Mouse (Mus musculus): ENCODE measurements around the gene Agxt2.
A peak's percentile ranks its signal among the peaks of the same experiment; 100 is the strongest.

Agxt2 gene

DNA sequence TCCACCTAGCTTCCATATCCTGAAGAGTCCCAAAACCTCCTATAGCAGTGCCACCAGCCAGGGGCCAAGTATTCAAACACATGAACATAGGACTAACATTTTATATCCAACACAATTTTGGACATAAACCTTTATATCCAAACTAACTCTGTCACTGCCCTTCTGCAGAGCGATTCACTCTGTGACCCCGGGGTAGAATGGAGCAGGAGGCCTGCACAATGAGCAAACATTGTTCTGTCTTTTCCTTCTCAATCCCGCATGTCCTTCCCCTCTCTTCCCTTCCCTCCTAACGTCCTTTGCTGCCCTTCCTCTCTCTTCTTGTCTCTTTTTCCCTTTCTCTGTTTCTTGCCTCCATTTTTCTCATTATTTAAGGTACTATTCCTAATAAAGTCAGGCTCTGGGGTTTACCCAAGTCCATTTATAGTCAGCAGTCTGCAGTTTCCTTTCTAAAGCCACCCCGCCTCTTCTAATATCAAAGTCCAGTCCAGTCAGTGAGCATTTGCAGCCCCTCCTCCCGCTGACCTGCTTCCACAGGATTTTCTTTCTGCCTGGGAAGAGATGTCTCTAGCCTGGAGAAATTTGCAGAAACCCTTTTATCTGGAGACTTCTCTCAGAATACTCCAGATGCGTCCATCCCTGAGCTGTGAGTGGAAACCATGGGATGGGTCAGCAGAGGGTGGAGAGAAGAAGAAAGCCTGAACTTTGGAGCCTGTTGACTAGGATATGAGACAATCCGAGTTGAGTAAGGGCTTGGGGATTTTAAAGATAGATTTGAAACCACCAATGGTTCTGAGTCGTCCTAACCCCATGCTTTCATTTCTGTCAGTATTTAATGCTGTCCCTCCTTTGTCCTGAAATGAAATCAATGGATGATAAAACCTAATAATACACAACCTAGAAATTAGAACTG is at the start of gene Agxt2:
TSS of gene Agxt2 (plus strand) at position 494 of the 910 bp plus-strand sequence.
- DNase-seq (ENCODE audit: low spot score in 2 of 2): no peak

DNA sequence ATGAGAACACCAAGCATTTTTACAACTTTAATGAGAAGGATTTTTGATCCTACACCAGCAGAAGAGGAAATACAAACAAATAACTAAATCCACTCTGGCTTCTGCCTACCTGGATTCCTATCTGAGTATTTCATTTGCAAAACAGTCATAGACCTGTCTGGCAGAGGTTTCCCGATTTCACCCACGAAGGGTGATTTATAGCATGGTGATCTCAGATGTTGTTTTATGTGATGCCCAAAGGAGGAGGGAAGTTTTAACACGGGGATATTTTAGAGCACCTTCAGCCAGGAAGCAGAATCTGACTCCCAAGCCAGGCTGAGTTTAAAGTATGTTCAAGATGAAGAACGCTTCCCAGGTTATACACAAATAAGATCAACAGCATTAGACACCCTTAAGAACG is 46.5 kb upstream of the Agxt2 start:
- DNase-seq (ENCODE audit: low spot score in 2 of 2): no peak

DNA sequence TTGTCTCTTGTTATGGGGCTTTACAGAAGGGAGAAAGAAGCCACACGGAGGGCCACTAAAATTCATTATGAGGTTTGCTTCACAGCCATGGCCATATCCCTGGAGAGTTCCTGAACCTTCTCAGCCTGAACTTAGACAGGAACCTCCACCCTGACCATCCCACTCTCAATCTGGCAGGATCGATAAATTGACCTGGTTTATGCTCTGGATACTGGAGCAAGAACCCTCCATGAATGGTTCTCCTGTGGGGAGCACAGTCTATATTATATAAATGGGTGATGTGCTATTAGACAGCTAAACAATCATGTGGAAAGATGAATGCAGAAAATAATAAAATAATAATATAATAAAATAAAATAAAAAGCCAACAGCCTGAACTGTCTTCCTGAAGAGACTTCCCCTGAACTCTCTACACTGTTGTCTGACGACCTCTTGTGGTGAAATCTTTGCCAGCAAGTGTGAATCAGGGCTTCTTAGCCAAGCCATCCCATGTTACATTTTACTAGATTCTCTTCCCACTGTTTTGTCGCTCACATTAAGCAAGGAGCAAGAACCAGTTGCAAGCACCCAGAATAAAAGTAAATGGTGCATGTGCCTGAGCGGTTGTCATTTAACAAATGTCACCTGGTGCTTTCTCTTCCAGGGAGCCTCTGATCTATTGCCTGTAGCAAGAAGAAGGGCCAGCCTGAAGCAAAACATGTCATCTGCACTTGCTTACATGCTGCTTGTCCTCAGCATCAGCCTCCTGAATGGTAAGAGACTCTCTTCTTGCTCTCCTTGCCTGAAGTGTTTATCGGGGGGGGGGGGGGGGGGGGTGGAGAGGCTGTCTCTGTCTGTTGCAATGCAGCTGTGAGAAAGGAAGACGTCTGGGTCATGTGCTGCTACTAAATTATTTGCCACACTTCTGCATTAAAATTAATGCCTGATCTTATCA is 44.5 kb upstream of the Agxt2 start:
- DNase-seq (ENCODE audit: low spot score in 2 of 2): peak in 1 of 2 experiments; percentile 52

DNA sequence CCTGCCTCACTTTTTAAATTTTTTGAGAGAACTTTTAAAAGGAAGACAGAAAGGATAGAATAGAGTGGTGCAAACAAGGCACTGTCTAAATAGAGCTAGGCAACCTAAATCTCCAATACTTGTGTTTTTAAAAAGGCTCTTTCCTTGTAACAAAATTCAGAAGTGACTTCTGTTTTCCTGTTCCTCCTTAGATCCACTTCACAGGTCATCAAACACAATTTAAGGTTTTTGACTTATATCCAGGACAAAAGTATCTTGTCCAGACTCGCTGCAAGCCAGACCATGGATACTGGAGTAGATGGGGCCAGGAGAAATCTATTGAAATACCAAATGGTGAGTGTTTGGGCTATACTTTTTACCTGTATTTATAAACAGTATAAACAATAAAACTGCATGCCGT is 33.3 kb upstream of the Agxt2 start, which contains the start of gene Gm21973:
TSS of gene Gm21973 (plus strand) at position 301 of the 400 bp plus-strand sequence.
- no peak for DNase-seq (ENCODE audit: low spot score in 2 of 2)

DNA sequence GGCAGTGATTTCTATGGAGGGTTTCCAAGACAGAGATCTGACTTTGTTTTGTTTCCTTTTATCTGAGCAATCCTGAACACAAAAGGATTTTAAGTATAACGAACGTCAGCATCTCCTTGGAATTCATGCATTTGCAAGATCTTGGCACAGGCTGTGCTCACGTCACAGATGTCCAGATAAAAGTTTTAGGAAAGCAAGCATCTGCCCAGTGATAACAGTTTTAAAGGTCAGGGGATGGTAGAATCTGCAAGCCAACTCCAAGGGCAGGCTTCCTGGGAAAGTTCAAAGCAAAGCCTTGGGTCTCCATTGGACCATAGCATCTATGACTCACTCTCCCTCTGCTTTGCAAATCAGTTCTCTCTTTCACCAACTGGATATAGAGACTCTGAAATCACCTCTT is 27.7 kb upstream of the Agxt2 start:
- no peak for DNase-seq (ENCODE audit: low spot score in 2 of 2)

DNA sequence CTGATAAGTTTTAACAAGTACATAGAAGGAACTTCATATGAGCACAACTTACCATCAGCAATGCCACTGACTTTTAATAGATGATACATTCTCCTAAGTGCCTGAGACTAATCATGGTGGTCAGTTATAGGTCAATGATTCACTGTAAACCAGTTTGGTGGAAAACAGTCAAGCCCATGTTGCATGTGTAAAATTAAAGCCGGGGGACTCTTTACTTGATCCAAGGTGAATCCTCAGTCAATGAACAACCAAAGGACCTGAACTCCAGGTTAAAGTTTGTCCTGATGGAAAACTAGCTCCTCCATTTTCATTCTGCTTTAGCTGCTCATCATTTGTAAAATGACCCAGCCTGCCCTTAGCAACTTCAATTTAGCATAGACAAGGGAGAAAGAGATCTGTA is 25.8 kb upstream of the Agxt2 start:
- DNase-seq (ENCODE audit: low spot score in 2 of 2): no peak

DNA sequence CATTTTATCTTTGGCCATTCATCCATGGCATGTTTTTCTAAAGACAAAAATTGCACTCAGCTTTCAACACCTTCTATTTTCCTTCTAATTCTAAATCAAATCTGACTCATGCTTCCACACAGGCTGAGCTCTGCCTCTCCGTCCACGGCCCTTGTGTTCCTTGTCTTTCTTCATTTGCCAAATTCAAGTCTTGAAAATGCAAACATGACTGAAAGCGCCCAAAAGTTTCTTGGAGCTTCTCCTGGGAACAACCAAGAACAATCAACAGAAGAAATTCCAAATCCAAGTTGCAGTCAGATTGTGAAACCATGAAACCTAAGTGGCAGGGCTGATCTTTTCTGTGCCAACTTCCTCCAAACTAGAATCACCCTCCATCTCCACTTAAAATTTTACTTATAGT is 19.7 kb upstream of the Agxt2 start:
- DNase-seq (ENCODE audit: low spot score in 2 of 2): no peak

DNA sequence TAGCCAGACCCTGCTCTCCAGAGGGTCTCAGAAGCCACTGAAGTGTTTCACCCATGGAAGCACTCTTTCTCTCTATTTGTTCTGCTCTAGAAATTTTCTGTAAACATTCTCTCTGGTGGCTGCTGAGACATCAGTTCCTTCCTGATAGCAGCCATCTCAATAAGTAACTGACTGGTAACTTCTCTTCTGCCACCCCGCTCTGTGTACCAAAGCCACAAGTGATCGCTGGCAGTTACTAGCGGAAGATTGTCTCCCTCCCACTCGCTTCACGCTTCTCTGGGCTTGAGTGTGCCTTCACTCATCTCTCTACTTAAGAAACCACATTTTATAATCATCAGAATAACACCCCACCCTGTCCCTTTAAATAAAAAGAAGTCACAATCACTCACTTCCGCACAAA is 11.3 kb upstream of the Agxt2 start:
- peak in 1 of 2 experiments; percentile 14 for DNase-seq (ENCODE audit: low spot score in 2 of 2)

DNA sequence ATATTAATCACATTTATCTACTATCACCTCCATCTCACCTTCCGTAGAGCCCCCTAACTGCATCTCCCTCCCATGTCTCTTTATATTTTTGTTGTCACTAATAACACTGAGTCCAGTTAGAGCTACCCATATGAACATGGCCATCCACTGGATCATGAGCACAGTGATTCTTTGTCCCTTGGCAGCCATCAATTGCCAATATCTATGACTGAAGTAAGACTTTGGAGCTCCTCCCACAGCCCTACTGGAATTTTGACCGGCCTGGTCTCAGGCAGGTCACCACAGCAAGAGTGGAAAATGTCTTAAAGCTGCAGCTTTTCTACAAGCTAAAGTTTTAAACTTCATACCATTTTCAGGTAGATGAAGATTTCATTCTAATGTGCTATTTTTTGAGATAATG is 8.0 kb downstream of the Agxt2 start:
- DNase-seq (ENCODE audit: low spot score in 2 of 2): no peak

DNA sequence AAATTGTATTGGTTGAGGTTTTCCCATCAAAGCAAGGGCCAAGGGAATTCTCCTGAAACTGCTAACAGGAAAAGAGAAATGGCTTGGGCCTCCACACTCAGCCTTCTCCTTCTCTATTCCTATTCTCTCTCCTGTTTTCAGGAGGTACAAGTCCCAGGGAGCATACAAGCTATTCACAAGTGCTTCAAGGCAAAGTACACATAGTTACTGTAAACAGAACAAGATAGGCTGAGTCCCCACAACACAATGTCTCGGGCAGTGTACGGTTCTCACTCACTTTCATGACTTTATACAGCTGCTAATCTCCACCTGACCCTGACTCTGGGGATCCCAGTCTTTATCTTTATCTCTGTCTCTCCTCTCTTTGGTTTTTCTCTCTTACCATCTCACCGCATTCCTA is 17.1 kb downstream of the Agxt2 start:
- DNase-seq (ENCODE audit: low spot score in 2 of 2): no peak

DNA sequence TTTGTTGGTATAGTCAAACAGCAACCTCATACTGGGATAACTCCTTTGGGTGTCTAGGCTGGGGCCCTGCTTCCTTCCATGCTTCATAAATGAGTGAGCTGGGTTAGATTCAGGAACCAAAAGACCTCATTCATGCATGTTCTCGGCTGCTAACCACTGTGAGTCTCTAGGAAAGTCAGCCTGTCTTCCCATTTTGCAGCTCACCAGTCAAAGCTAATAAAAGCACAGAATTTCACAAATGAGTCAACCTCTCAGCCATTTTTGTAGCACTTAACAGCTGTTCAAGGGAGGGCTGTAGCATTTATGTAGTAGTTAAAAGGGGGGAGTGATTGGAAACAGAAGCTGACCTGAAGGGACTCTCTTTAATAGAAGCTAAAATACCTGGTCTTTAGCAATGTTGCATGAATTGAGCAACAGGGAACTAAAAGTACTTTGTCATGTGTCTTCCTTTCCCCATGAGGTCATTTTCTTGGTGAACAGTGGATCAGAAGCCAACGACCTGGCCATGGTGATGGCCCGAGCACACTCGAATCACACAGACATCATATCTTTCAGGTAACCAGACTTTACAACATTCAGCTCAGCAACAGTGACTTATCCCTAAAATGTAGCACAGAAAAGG is 20.1 kb downstream of the Agxt2 start:
- DNase-seq (ENCODE audit: low spot score in 2 of 2): no peak

DNA sequence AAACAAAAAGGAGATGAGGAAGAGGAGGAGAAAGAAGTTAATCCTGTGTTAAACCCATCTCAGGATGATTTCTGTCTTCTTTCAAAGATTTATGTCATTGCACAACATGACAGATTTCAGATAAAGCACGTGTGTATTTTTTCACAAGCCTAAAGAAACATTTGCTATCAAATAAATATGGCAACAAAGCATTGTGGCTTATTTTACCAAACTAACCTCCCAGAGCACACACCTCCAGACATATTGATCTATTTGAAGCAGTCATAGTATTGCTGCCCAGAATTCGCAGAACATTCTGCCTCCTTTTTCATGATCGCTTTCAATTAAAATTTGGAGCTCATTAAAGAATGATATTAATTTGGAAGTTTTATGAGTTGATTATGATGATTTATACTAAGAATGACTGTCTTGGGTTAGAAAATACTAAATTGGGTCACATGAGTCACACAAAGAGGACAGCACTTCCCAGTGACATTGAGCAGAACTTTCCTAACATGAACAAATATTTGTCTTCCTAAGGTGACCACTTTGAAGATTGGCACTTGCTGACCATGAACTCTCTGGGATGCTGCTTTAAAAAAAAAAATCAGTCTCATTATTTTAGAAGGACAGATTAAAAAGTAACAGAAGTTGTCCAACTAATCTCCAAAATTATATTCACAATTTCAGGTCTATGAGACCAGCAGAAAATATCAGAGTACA is 21.6 kb downstream of the Agxt2 start:
- DNase-seq (ENCODE audit: low spot score in 2 of 2): no peak

DNA sequence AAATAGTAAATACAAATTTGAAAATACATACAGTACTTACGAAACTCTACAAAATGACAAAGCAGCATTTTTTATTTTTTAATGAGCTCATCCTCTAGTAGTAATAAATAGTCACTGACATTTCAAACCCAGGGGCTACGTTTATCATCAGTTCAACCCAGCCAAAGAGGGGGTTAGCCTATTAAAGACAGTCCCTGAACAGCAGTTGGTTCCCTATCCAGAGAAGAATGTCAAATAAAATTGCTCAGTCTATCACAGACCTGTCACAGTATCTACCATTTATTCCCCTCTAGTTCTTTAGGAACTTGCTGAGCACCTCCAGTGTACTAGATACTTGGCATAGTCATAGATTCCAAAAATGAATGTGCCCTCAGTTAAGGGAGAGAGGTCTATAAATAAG is 28.9 kb downstream of the Agxt2 start:
- DNase-seq (ENCODE audit: low spot score in 2 of 2): no peak

DNA sequence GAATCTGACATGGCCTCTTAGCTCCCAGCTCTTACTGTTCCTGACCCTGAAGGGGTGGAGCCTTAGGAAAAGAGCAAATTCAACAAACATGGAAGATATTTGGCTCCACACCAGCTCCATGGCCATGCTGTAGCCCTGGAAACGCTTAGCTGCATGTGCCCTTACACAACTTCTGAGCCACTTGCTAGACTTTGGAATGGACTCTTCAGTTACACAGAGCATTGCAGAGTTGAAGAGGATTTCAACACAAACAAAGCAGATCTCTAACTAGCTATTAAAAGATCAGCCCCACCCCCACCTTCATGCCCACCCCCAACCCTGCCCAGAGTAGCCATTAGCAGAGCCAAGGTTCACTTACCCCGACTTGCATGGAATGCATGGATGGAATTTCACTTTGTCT is 41.5 kb downstream of the Agxt2 start:
- no peak for DNase-seq (ENCODE audit: low spot score in 2 of 2)

DNA sequence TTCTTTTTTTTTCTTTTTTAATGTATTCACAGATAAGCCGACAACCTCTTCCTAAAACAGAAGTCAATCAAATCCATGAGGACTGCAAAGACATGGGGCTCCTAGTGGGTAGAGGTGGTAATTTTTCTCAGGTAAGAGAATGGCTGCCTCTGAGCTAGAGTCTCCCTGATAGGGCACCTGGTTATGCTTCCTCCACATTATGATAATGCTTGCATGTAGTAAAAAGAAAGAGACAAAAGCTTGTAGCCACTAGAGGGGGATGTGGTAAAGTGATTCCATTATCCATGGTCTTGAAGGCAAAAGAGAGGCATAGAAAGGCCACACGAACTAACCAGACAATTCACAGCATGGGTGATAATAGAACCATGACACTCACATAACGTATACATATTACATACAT is 42.1 kb downstream of the Agxt2 start:
- DNase-seq (ENCODE audit: low spot score in 2 of 2): no peak

DNA sequence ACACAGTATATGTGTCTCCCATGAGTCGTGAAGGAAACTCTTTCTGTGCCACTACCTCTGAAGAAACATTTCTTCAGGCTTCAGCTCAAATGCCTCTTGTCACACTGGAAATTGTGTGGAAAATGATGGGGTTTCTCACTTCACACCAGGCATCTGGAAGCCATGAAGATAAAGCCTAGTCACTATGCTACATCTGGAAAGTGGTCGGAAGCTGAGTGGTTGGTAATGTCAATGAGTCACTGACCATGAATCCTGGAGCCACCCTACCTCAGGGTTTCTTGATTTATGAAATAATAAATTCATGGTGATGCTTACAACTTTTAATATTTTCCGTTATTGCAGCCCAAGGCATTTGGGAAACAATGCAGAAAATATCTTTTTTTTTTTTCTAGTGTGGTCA is 51.5 kb downstream of the Agxt2 start:
- DNase-seq (ENCODE audit: low spot score in 2 of 2): no peak

DNA sequence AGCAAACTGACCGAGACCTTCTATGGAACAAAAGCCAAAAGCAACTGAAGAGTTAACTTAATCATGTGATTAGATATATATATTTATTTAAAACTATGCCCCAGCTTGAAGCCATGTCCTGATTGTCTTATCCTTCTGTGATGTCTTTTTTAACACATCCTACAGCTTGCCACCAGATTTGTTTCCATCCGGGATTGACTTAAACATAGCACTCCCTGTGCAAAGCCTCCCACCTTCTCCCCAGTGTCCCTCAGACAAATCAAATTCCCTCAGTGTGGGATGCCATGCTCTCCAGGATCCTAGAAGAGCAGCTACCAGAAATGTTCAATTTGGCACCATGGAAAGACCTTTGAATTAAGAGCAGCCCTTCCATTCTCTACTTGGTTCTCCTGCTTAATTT is 52.5 kb downstream of the Agxt2 start:
- DNase-seq (ENCODE audit: low spot score in 2 of 2): no peak

DNA sequence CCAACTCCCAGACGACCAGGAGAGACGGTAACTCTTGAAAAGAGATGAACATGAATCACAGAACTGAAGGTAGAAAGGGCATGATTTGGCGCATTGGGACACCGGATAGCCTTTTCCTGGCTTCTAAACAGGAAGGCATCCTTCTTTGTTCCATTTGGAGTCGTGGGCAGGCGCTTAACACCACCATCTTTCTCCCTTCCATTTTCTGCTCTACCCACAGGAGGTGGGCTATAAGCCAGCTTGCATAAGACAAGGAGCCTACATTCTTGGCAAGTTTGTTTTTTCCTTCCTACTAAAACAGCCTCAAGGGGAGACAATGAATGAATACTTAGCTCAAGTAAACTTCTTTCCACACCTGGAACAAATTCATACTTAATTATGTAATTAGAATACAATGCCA is 55.3 kb downstream of the Agxt2 start:
- DNase-seq (ENCODE audit: low spot score in 2 of 2): no peak

DNA sequence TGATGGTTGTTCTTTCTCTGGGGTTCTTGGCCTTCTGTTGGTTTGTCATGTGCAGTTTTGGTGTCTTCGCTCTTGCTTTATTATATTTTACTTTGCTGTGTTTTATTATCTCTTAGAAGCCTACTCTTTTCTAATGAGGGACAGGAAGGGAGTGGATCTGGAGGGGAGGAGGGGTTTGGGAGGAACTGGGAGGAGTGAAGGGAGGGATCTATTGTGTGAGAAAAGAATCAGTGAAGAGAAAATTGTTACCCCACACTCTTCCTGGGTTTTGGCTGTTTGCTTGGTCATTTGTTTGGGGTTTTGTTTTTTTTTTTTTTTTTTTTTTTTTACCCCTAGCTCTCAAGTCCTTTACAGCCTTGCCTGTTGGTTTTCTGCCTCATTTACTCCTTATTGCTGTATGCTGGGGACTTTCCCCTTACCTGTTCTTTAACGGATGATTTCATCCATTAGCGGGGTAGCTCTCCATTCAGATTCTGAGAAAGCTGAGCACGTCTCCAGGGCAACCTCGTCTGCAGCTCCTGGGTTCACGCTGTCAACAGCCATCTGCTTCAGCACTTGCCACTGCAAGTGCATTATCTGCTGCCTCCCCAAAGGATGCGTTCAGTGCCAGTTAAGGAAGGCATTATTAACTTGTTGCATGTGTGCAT is 62.9 kb downstream of the Agxt2 start:
- no peak for DNase-seq (ENCODE audit: low spot score in 2 of 2)

DNA sequence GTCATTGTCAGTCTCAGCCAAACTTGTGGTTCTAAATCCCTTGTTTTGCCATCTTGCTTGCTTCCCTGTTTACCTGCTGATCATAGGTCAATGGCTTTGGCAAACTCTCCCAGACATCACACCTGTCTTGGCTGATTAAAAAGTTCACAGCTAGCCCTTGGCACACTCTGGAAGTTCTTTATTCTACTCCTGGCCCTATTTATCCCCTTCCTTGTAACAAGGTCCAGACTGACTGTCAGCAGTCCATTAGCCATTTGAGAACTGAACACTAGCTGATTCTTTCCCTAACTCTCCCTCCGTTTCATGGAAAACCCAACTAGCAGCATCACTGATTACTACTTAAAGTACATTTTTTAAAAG is 63.4 kb downstream of the Agxt2 start:
- no peak for DNase-seq (ENCODE audit: low spot score in 2 of 2)

DNA sequence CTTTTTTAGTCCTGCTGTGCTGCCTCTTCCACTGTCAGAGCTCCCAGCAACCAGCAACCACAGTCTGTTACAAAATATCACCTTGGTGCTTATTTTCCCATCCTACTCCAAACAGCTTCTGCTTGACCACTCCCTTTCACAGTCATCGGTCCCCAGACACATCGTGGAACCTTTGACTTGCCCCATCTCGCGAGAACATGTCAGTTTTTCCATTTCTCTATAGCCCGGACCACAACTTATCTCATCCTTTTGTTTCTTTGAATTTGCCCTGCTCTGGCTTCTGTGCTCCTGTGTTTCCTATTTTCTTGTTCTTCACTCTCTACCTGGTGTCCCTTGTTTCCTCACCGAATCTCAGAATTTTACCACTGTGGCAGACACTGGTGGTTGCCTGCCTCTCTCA is 67.8 kb downstream of the Agxt2 start:
- no peak for DNase-seq (ENCODE audit: low spot score in 2 of 2)

Data from spleen, postnatal 10 days (tissue).